Mouse (Mus musculus) lung, postnatal 36 days (tissue): ENCODE measurements around the gene Mapk14.

Experiments used
- DNase-seq: peaks from one replicate; pipeline ENCODE4 v3.0.0; 2022; ENCODE audit warnings: mixed read lengths

Gene Mapk14

GRCm38 (mm10) chr17:28797031-28797430 lies 105.9 kb downstream of the Mapk14 start:
- no peak for DNase-seq
